Mouse (Mus musculus): Measurements from ENCODE around the gene Dera.

- peak; percentile 100 for TF ChIP-seq POLR2A (IDR thresholded peaks at IDR 0.05; ENCODE audit: insufficient read length, low read depth)
- TF ChIP-seq POLR2AphosphoS2 (IDR thresholded peaks at IDR 0.05; ENCODE audit: insufficient read length, low read depth): peak; percentile 100
- TF ChIP-seq USF1 (IDR thresholded peaks at IDR 0.05; ENCODE audit: low read depth): no peak
- no peak for TF ChIP-seq TCF3 (IDR thresholded peaks at IDR 0.05; ENCODE audit: insufficient read length, low read depth)
- peak in 1 of 3 experiments; percentile 7 for TF ChIP-seq MYOG (IDR thresholded peaks at IDR 0.05; ENCODE audit: control insufficient read depth in 1 of 3, insufficient read depth in 1 of 3, insufficient read length in 2 of 3, low read depth in 2 of 3)
- TF ChIP-seq MAX (IDR thresholded peaks at IDR 0.05; ENCODE audit: low read depth): no peak
- peak; percentile 24 for TF ChIP-seq E2F4 (IDR thresholded peaks at IDR 0.05; ENCODE audit: insufficient read depth)
- peak in 1 of 3 experiments; percentile 2 for TF ChIP-seq MYOD1 (IDR thresholded peaks at IDR 0.05; ENCODE audit: control insufficient read depth in 1 of 3, insufficient read length in 2 of 3, low read depth in 2 of 3)
- no peak for TF ChIP-seq TCF12 (IDR thresholded peaks at IDR 0.05; ENCODE audit: insufficient read depth, poor library complexity, severe bottlenecking)
- peak; percentile 66 for TF ChIP-seq SRF (IDR thresholded peaks at IDR 0.05; ENCODE audit: control insufficient read depth, insufficient read length, low read depth)
Measured at GRCm38 (mm10) chr6:137734846-137735609, 19.3 kb upstream of the Dera start, which contains the start of gene Strap.
